Mouse (Mus musculus) neural tube, embryonic 13.5 days (tissue): ENCODE data around the gene Igfbp5. TPM values are rescaled to one million over a fixed set of nuclear protein-coding genes. Genes with fewer than 3 reads are reported as not detected.

Source experiments
- ATAC-seq: fragments of 200-750 bp; cut with Nextera tagmentation; 2 replicates; pipeline ENCODE4 v1.8.0; 2017; ENCODE audit warnings: low read depth, mild to moderate bottlenecking, moderate TSS enrichment, moderate library complexity
- H3K27ac ChIP-seq: fragments of 300-500 bp; sonication (generic); replicated peaks from 2 replicates; pipeline ENCODE4 v1.5.1; 2015; ENCODE audit warnings: moderate library complexity, mild to moderate bottlenecking, inconsistent platforms
- H3K27me3 ChIP-seq: fragments of 300-500 bp; sonication (generic); 2 replicates; pipeline ENCODE4 v1.6.1; 2015; ENCODE audit warnings: mild to moderate bottlenecking, inconsistent platforms
- H3K36me3 ChIP-seq: fragments of 300-500 bp; sonication (generic); 2 replicates; pipeline ENCODE4 v1.6.1; 2015; ENCODE audit warnings: mild to moderate bottlenecking, inconsistent platforms
- H3K4me1 ChIP-seq: fragments of 300-500 bp; sonication (generic); replicated peaks from 2 replicates; pipeline ENCODE4 v1.6.1; 2015; ENCODE audit warnings: inconsistent platforms
- H3K4me2 ChIP-seq: fragments of 300-500 bp; sonication (generic); 2 replicates; pipeline ENCODE4 v1.6.1; 2015; ENCODE audit warnings: inconsistent platforms, mild to moderate bottlenecking, moderate library complexity
- H3K4me3 ChIP-seq: fragments of 300-500 bp; sonication (generic); 2 replicates; pipeline ENCODE4 v1.5.1; 2015; ENCODE audit warnings: mild to moderate bottlenecking, inconsistent platforms
- H3K9ac ChIP-seq: fragments of 300-500 bp; sonication (generic); 2 replicates; pipeline ENCODE4 v1.6.1; 2015; ENCODE audit warnings: moderate library complexity, mild to moderate bottlenecking, inconsistent platforms
- H3K9me3 ChIP-seq: fragments of 300-500 bp; sonication (generic); 2 replicates; pipeline ENCODE4 v1.6.1; 2016; ENCODE audit warnings: inconsistent platforms
- WGBS: fragments of 180-500 bp; shearing (Covaris S2); methylation state at CpG from one replicate; pipeline ENCODE4 v1.1.7; 2015; 5-methylcytosine and 5-hydroxymethylcytosine counted together
- polyA plus RNA-seq: library from polyadenylated mRNA; unstranded; fragments of >200 nt; fragmentation: Nextera tagmentation; extraction: Ambion mirVana; gene quantifications from 2 replicates; pipeline ENCODE4 v1.2.1, GENCODE M21; 2015

The Igfbp5 gene
- polyA plus RNA-seq: 158 and 172 TPM in 2 replicates

GRCm38 (mm10) chr1:72874287-72875211 lies at the start of gene Igfbp5:
TSS of gene Igfbp5 (minus strand) at chr1:72874884.
- WGBS: under 1% methylated on average over 38 of the region's 38 CpGs
- Histone ChIP-seq H3K27ac (peak within 1 kb of the TSS; percentile 86), H3K4me3 (peak within 1 kb of the TSS; percentile 55), H3K4me1 (peaks cover 78% of the 10 kb centered on the region), H3K36me3 (no peaks in the 10 kb centered on the region), H3K4me2 (peak within 1 kb of the TSS; percentile 85), H3K9me3 (no peaks in the 10 kb centered on the region), H3K9ac (peak within 1 kb of the TSS; percentile 82), H3K27me3 (peaks cover 46% of the 10 kb centered on the region)
- peak; percentile 58 for ATAC-seq

DNA sequence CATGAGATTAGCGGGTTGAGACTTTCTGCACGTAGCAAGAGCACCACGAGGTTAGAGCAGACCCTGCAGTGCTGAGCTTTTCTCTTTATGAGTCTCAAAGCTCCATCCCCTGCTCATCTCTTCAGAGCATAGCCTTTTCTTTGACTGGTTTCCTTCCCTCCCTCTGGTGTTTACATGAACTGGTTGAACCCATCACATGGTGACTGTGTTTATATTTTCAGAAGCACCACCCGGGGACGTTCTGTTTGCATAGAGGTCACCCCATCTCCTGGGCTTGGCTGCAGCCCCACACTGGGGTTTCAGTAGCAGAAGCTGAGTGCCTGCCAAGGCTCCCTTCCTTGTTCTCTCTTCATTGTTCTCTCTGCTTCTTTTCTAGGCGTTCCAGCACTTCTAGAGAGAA lies 40.1 kb upstream of the Igfbp5 start:
- Histone ChIP-seq H3K27ac (no peak overlapping the region), H3K36me3 (no peaks in the 10 kb centered on the region), H3K4me2 (no peak overlapping the region), H3K9ac (no peak overlapping the region), H3K27me3 (no peaks in the 10 kb centered on the region), H3K4me1 (no peaks in the 10 kb centered on the region; the same call in 1 of the 2 replicates), H3K4me3 (no peak overlapping the region), H3K9me3 (no peaks in the 10 kb centered on the region)
- no peak for ATAC-seq
- WGBS: 68% methylated on average over 6 of the region's 6 CpGs

GRCm38 (mm10) chr1:72913073-72913472 lies 38.4 kb upstream of the Igfbp5 start:
- no peak for ATAC-seq
- Histone ChIP-seq H3K4me2 (no peak overlapping the region), H3K9ac (no peak overlapping the region), H3K4me1 (no peaks in the 10 kb centered on the region; the same call in 1 of the 2 replicates), H3K36me3 (no peaks in the 10 kb centered on the region), H3K4me3 (no peak overlapping the region), H3K9me3 (no peaks in the 10 kb centered on the region), H3K27me3 (no peaks in the 10 kb centered on the region), H3K27ac (no peak overlapping the region)
- WGBS: 92% methylated on average over 5 of the region's 5 CpGs

DNA sequence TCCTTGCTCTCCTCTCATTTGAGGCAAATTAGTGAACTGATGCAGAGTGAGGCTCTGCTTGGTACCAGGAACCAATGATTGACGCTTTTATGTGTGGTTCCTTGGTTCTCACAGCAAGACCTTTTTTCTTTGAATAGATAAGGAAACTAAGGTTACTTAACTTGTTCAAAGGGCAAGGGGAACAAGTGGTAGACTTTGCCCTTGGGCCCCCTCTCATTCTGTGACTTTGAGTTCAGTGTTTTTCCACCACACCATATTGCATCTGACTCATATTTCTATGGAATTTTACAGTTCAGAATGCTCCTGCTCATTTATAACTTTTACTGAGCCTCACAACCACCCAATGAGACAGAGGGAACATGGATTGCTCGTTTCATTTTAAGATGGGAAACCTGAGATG lies 21.1 kb upstream of the Igfbp5 start:
- Histone ChIP-seq H3K27me3 (no peaks in the 10 kb centered on the region), H3K4me2 (no peak overlapping the region), H3K36me3 (no peaks in the 10 kb centered on the region), H3K4me3 (no peak overlapping the region), H3K4me1 (no peaks in the 10 kb centered on the region), H3K9me3 (no peaks in the 10 kb centered on the region), H3K27ac (no peak overlapping the region), H3K9ac (no peak overlapping the region)
- ATAC-seq: no peak
- 79% methylated on average over 2 of the region's 2 CpGs for WGBS

DNA sequence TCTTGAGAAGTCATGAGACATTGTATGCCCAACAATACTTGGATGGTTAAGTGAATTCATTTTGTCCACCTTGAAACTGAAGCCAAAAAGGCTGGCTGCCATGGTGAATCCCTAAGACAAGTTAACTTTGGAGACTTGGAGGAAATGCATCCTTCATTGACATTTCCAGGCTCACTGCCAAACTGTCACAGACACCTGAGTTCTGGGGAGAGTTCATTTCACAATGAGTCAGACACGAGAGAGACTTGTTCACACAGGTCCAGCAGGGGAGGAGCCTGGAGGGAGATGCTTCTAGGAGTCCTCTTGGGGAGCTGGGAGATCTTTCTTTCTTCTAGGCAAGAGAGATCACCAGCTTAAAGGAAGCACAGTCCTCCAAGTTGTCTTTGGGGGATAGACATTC lies 13.2 kb upstream of the Igfbp5 start:
- Histone ChIP-seq H3K27me3 (no peaks in the 10 kb centered on the region), H3K9me3 (no peaks in the 10 kb centered on the region), H3K36me3 (no peaks in the 10 kb centered on the region), H3K27ac (no peak overlapping the region), H3K4me1 (no peaks in the 10 kb centered on the region), H3K9ac (no peak overlapping the region), H3K4me3 (no peak overlapping the region), H3K4me2 (no peak overlapping the region)
- no peak for ATAC-seq
- WGBS: 73% methylated on average over 1 of the region's 1 CpGs

DNA sequence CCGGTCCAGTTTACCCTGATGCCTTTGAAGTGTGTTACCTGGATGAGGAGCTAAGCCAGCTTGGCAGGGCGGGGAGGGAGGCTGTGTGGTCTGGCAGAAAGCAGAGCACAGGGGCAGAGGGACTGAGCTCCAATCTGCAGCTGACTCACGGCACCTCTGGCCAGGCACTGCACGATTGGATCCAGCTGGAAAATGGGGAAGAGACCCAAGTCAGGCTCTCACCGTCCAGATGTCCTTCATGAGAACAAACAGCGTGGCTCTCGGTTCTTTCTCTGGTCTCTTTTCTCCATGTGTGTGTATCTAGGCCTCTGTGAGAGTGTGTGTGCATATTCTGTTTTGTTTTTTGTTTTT lies 11.1 kb upstream of the Igfbp5 start:
- Histone ChIP-seq H3K27ac (no peak overlapping the region), H3K27me3 (no peaks in the 10 kb centered on the region), H3K4me2 (no peak overlapping the region), H3K9me3 (no peaks in the 10 kb centered on the region), H3K9ac (no peak overlapping the region), H3K4me1 (no peaks in the 10 kb centered on the region), H3K4me3 (no peak overlapping the region), H3K36me3 (no peaks in the 10 kb centered on the region)
- ATAC-seq: no peak
- WGBS: 80% methylated on average over 7 of the region's 7 CpGs

GRCm38 (mm10) chr1:72885111-72885818 lies 10.6 kb upstream of the Igfbp5 start:
- 83% methylated on average over 11 of the region's 11 CpGs for WGBS
- H3K9ac ChIP-seq: no peak overlapping the region
- H3K36me3 ChIP-seq: no peaks in the 10 kb centered on the region
- no peaks in the 10 kb centered on the region for H3K27me3 ChIP-seq
- no peak for ATAC-seq
- H3K27ac ChIP-seq: no peak overlapping the region
- no peak overlapping the region for H3K4me2 ChIP-seq
- H3K9me3 ChIP-seq: no peaks in the 10 kb centered on the region
- no peaks in the 10 kb centered on the region for H3K4me1 ChIP-seq
- H3K4me3 ChIP-seq: no peak overlapping the region

GRCm38 (mm10) chr1:72879319-72879634 lies 4.6 kb upstream of the Igfbp5 start:
- no peak for ATAC-seq
- H3K9ac ChIP-seq: no peak overlapping the region
- H3K27me3 ChIP-seq: peaks cover 27% of the 10 kb centered on the region
- peaks cover 33% of the 10 kb centered on the region for H3K4me1 ChIP-seq
- no peak overlapping the region for H3K4me3 ChIP-seq
- 56% methylated on average over 4 of the region's 4 CpGs for WGBS
- no peaks in the 10 kb centered on the region for H3K9me3 ChIP-seq
- no peak overlapping the region for H3K27ac ChIP-seq
- no peaks in the 10 kb centered on the region for H3K36me3 ChIP-seq
- H3K4me2 ChIP-seq: no peak overlapping the region

GRCm38 (mm10) chr1:72878473-72879318 lies 4.0 kb upstream of the Igfbp5 start:
- WGBS: 48% methylated on average over 25 of the region's 25 CpGs
- no peak overlapping the region for H3K4me3 ChIP-seq

DNA sequence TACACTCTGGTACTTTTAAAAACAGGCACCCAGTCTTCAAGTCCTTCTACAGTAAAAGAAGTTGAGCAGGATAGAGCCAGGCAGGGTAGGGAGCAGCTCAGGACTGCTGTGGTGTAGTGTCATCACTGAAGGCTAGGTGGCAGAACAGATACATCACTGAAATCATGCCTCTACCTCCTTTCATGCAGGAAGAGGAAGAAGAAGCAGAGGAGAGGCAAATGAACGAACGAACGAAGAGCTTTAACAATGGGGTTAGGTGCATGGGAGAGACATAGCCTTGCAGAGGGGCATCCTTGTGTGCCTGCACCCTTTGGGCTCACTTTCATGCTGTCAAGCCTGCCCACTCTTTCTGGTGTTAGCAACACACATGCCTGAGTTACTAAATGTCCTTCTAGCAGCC lies 3.2 kb upstream of the Igfbp5 start:
- no peak for ATAC-seq
- peak overlapping the region; percentile 40 for H3K4me2 ChIP-seq
- H3K9me3 ChIP-seq: no peaks in the 10 kb centered on the region
- no peaks in the 10 kb centered on the region for H3K36me3 ChIP-seq
- H3K27me3 ChIP-seq: peaks cover 41% of the 10 kb centered on the region
- H3K4me3 ChIP-seq: no peak overlapping the region
- peaks cover 47% of the 10 kb centered on the region for H3K4me1 ChIP-seq
- H3K9ac ChIP-seq: peak overlapping the region; percentile 31; the same call in 1 of the 2 replicates
- WGBS: 0% methylated on average over 3 of the region's 3 CpGs
- H3K27ac ChIP-seq: no peak overlapping the region

More at GRCm38 (mm10) chr1:72878473-72879318, 4.0 kb upstream of the Igfbp5 start:
- H3K4me1 ChIP-seq: peaks cover 39% of the 10 kb centered on the region
- H3K9me3 ChIP-seq: no peaks in the 10 kb centered on the region
- no peak overlapping the region for H3K27ac ChIP-seq
- H3K27me3 ChIP-seq: peaks cover 33% of the 10 kb centered on the region
- peak overlapping the region; percentile 40 for H3K4me2 ChIP-seq
- 0 out of 2 replicates have a peak overlapping the region, but pooled peaks have one; percentile 31 for H3K9ac ChIP-seq
- no peaks in the 10 kb centered on the region for H3K36me3 ChIP-seq
- ATAC-seq: no peak

- H3K4me2 ChIP-seq: peak overlapping the region; percentile 85
- no peaks in the 10 kb centered on the region for H3K9me3 ChIP-seq
- H3K9ac ChIP-seq: no peak overlapping the region
- ATAC-seq: no peak
- peaks cover 62% of the 10 kb centered on the region for H3K4me1 ChIP-seq
- H3K36me3 ChIP-seq: no peaks in the 10 kb centered on the region
- H3K4me3 ChIP-seq: no peak overlapping the region
- H3K27ac ChIP-seq: 0 out of 2 replicates have a peak overlapping the region, but pooled peaks have one; percentile 86
- peaks cover 46% of the 10 kb centered on the region for H3K27me3 ChIP-seq
- 55% methylated on average over 3 of the region's 3 CpGs for whole genome bisulfite sequencing
These were observed 1.4 kb upstream of the Igfbp5 start for GRCm38 (mm10) chr1:72876111-72876510.

GRCm38 (mm10) chr1:72875708-72876107 lies 1.0 kb upstream of the Igfbp5 start:
- Histone ChIP-seq H3K36me3 (no peaks in the 10 kb centered on the region), H3K4me3 (no peak overlapping the region), H3K9ac (no peak overlapping the region), H3K4me1 (peaks cover 66% of the 10 kb centered on the region), H3K9me3 (no peaks in the 10 kb centered on the region), H3K4me2 (peak overlapping the region; percentile 85), H3K27me3 (peaks cover 46% of the 10 kb centered on the region), H3K27ac (peak overlapping the region; percentile 86)
- 13% methylated on average over 3 of the region's 3 CpGs for WGBS
- ATAC-seq: no peak
